Mouse (Mus musculus) frontal cortex, adult (tissue): ENCODE measurements around the gene Tgoln1.

ENCODE experiments used
- ATAC-seq: cut with Nextera tagmentation; 2 replicates; pipeline ENCODE4 v1.9.2; 2017; ENCODE audit warnings: mild to moderate bottlenecking, moderate library complexity, mixed read lengths; ENCODE audit not compliant: low TSS enrichment

Gene Tgoln1

DNA sequence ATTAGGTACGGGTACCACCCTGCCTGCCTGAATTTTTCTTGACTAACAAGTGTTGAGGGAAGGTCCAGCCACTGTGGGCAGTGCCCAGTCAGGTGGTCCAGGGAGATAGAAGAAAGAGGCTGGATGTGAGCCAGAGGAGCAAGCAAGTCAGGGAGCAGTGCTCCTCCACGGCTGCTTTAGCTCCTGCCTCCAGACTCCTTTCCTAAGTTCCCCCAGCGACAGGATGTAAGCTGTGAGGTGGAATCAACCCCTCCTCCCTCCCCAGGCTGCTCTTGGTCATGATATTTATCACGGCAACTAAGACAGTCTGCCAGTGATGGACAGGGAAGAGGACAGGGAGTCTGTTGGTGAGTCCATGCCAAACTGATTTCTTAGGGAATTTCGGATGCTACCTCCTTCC lies 22.9 kb downstream of the Tgoln1 start:
- ATAC-seq: no peak

DNA sequence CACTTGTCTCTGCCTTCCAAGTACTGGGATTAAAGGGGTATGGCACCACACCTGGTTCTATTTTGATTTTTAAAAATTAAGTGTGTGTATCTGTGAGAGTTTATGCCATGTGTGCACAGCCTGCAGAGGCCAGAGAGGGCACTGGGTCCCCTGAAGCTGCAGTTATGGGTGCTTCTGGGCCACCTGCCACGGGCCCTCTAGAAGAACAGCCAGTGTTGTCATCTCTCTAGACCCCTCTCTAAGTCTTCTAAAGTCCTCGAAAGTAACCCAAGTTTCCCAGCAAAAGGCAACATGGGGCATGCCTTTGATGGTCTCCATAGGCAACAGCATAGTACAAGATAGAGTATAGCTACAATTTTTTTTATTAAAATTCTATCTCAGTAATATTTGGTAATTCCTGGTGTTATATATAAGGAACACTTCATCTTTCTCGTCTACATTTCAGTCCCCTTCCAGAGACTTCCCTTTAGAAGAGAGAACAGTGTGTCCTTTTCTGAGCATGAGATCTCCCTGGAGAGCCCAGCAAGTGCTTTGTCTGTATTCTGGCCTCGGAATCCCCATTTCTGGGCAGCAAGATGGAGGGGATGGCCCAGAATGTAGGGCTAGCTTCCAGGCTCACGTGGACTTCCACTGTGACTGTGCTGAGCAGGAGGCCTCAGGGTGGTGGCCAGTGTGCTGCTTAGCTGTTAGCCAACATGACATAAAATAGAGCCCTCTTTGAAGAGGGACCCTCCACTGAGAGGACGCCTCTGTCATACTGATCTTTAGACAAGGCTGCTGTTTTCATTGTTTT lies 23.6 kb downstream of the Tgoln1 start:
- ATAC-seq: no peak

DNA sequence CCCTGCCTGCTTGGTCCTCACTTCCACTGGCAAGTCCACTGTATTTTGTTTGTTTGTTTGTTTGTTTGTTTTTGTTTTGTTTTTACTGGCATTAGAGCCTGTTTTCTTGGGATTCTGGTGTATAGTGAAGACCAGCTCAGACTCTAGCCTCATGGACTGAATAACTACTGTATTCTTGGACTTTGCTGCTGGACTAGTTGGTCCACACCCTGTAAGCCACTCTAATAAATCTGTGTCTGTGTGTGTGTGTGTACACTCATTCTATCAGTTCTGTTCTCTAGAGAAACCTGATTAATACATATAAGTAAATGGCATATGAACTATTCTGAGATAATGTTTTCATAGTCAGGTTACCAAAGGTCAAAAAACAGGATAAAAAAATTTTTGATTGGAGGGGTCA lies 26.7 kb downstream of the Tgoln1 start:
- no peak for ATAC-seq

DNA sequence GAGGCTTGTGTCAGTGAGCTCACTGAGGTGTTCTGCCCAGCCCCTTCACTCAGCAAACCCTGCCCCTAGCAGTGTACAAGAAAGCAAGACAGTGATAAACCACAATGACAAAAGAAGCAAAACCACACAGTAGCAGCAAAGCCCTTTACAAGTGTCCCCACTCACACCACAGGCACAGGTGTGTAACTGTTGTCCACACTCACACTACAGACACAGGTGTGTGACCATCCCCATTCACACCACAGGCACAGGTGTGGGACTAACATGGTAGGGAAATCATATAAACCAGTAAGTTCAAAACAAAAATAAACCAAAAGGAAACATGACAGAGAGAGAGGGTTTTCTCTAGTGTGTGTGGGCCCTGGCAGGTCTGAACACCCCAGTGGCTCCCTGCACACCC lies 28.5 kb downstream of the Tgoln1 start:
- ATAC-seq: no peak

DNA sequence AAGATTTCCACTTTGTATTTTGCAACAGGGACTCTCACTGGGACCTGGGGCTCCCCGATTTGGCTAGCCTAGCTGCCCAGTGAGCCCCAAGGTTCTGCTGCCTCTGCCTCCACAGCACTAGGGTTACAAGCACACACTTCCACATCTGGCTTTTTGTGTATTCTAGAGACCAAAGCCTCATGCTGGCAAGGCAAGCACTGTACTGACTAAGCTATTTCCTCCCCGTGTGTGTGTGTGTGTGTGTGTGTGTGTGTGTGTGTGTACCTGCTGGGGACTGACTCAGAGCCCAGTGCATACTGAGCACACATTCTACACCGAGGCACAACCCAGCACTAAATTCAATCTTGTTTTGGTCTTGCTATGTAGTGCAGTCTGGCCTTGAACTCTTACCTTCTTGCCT lies 30.1 kb downstream of the Tgoln1 start:
- no peak for ATAC-seq

DNA sequence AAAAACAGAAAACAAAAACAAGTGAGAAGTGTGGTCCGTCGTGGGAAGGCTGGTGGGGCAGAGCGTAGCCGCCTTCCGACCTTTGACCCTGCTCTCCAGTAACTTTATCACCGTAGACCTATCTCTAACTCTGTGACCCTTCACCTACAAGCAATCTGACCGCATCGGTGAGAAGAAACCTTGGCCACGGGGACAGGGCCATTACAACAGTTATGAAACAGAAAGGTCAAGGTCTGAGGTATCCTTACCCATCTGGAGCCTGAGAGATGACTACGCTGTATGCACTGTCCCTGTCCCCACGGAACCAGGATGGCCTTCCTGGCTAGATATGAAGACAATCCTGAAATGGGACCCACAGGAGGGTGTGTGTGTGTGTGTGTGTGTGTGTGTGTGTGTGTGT lies 32.6 kb downstream of the Tgoln1 start:
- ATAC-seq: no peak

DNA sequence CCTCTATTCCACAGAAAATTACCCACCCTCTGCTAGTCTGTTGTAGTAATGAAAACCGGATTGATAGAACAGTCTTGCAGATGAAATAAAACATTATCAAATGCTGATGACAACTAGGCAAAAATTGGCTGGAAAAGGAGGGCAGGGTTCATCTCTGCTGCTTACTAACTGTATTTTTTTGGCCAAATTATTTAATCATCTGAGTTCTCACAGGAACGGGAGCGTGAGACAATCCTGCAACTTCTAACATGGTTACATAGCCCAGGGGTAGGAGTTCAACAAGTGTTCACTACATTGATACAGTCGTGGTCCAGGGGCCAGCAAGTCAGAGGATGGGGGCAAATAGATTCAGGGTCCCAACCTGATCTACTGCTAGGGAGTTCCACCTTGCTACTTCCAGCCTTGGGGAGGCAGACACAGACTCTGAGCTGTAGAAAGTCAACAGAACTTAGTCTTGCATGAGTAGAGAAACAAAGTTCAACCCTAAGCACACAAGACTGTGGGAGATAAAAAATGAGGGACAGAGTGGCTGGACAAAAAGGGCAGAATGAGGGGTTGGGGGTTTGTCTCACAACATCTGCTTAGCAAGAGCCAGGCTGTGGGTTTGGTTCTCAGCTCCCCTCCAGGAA lies 33.5 kb downstream of the Tgoln1 start:
- ATAC-seq: no peak

DNA sequence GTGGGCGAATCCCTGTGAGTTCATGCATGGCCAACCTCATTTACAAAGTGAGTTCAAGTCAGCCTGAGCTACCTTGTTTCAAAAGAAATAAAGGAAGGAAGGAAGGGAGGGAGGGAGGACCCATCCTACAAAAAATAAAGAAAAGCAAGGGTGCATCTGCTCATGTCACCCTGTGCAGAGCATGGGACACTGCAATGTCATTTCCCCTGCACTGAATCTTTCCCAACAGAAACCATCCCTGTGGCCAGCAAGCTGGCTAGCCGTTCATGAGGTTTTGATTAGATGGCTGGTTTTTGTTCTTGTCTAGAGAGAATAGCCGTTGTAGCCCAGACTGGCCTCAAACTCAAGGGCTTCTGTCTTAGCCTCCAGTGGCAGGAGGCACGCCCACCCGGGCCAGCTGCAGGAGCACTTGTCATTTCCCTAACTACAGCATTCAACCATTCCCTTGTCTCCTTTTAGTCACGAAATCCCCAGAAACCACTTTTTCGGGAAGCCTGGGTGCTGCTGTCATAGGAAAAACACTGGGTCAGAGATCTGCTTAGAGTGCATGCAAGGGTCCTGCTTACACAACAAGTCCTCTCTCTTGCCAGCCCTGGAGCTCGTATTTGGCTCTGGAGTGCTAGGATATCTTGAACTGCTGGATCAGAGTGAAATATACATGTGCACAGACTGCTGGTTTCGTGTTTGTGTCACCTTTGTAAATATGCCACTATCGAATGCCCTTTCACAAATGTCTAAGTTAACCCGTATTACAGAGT lies 35.0 kb downstream of the Tgoln1 start:
- ATAC-seq: 0 out of 2 replicates have a peak, but pooled peaks have one; percentile 23

DNA sequence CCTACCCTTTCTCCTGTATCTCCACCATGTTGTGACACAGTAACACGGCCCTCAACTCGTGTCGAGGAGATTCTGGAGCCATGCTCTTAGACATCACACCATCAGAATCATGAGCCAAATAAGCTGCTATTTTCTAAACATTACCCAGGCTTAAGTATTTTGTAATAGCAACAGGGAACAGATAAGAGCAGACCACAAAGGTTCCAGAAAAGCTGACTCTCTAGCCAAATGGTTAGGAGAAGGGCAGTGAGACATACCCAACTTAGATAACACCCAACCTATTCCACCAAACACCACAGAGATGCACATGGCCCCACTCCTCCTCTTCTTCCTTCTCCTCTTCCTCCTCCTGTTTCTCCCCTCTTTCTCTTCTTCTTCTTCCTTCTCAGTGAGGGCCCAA lies 40.8 kb downstream of the Tgoln1 start:
- ATAC-seq: no peak

DNA sequence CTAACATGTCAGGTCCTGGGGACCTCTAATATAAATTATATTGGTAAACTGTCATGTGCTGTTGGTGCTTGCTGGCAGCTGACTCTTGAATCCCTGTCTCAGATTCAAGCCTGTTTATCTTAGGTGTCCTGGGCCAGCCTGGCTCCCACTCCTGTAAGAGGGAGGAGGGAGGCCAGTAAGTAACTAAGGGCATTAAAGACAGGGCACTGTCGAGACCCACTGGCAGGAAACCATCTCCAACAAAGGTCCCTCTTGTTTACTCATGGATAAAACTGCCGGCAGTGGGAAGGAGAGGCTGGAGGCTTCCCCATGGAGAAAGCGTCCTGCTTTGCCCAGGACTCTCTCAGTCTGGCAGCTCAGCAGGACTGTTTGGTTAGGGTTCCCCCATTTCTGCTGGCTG lies 45.0 kb downstream of the Tgoln1 start:
- ATAC-seq: 0 out of 2 replicates have a peak, but pooled peaks have one; percentile 7

DNA sequence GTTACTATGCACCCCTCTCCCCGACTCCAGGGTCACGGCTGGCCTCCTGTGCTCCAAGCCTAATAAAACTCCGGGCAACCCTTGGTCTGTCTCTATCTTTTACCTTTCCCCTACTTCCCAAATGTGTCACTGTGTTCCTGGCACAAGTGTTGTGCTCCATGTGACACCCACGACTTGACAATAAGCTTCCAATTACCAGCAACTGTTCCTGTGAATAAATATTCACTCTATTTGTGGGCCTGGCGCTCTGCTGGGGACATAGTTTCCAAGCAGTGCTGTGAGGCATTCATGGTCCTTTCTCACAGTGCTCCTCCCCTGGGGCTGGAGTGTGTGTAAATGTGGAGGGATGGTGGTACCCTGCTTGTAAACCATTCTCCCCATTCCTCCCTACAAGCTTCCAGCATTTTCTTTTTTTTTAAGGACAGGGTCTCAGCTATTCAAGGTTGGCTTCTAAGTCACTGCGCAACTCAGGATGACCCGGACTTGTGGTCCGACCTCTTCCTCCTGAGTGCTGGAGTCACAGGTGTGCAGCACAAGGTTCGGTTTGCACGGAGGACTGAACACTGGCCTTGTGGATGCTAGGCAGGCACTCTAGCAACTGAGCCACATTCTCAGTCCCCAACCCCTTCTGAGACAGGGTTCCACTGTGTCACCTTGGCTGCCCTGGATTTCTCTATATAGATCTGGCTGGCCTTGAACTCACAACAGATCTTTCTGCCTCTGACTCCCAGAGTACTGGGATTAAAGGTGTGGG lies 46.0 kb downstream of the Tgoln1 start:
- peak; percentile 22; the same call in 1 of the 2 replicates for ATAC-seq

DNA sequence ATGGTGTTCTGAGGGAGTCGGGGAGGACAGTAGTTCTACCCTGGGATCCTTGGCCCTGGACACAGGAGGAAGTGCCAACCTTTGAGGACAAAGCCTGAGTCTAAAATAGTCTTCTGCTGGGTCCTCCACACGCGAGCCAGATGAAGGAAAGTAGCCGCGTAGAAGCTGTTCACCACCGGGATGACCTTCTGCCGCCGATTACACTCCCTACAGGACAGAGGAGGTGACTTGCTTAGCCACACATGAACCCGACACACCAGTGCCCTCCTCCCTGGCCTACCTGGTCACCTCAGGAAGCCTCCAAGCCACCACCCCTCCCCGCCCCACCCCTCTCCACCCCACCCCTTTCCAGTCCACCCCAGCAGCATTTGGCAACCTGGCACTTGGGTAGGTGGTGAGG lies 48.1 kb downstream of the Tgoln1 start:
- no peak for ATAC-seq

DNA sequence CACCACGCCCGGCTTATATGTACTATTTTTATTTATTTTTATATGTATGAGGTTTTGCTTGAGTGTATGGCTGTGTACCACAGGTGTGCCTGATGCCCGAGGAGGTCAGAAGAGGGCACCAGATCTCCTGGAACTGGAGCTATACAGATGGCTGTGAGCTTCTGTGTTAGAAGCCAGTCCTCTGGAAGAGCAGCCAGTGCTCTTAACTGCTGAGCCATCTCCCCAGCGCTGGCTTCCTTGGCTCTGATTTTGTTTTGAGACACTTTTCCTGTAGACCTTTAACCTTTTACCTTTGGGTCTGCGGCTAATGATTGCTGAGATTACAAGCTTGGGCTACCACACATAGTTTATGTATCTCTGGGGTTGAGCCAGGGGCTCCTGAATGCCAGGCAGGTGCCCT lies 49.3 kb downstream of the Tgoln1 start:
- ATAC-seq: no peak

DNA sequence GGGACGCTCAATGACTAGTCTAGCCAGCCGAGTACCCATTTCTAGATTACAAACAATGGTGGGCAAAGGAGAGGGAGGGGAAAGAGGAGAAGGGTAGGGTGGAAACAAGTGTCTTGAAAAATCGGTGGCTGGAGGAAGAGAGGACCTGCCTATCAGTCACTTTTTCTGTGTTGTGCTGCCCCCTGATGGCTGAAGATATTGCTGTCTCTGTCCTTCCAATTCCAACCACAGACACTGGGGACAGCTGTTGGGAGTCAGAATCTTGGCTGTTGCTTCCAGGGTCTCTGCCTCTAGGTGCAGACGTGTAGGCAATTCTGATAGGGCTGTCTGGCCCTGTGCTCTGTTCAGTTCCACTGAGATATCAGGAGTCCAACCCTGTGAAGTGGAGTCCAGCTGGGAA lies 50.8 kb downstream of the Tgoln1 start:
- ATAC-seq: peak; percentile 89

DNA sequence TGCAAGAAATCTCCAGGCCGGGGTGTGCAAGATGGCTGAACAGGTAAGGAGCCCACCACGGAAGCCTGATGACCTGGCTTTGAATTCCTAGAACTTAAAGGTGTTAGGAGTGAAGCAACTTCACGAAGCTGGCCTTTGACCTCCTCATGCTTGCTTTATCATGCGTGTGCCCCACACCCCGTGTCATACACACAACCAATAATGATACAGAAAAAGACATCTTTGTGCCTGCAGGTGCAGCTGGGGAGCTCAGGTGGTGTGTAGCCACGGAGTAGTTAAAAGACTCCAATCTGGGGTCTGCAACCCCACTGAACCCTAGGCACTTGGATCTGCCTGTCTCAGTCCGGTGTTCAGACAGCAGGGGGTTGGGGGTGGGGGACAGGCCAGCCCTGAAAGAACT lies 51.3 kb downstream of the Tgoln1 start:
- ATAC-seq: no peak

DNA sequence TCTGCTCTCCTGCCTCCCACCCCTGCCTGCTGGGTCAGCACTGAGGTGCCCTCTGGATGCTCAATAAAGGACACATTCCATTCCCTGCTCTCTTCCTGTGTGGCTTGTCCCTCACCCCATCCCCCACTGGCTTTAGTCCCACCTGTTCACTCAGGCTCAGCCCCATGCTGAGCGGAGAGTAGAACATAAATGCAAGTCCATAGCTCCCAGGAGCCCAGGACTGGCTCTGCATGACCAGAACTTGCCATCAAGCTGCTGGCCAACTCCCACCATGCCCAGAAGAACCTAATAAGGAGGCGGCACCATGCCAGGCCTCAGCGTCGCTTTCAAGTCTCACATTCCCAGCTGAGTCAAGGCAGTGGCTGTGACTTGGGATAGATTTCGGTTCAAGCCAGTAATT lies 53.9 kb downstream of the Tgoln1 start:
- no peak for ATAC-seq

DNA sequence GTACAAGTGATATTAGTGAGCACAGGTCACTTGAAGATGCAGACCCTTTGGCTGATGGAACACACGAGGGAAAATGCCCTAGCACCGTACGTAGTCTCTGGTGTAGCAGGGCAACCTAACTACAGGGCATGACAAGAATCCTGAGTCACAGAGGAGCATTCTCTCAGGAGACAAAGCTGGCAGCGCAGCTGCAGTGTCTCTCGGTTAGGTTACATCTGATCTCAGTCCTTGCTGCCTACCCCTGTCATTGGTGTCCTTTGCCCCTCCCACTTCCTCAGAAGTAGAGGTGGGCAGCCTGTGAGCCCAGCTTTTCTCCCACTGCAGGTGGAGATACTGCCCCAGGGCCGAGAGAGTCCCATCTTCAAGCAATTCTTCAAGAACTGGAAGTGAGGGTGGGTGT lies 54.3 kb downstream of the Tgoln1 start:
- no peak for ATAC-seq

DNA sequence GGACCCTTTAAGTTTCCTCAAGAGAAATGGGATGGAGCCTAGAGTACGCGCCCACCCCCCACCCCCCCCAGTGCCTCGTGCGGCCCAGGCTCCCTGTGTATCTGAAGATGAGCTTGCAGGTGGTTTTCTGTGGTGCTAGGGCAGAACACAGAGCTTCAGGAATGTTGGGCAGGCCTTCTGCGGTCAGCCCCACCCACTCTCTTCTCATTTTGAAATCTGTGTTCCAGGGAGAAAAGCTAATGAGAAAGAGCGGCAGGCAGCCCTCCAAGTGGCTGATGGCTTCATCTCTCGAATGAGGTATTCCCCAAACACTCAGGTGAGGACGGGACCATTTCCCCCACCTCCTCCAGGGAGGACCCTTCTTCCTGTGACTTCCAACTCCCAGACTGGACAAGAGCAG lies 56.0 kb downstream of the Tgoln1 start:
- ATAC-seq: no peak
